Mouse (Mus musculus) testis, adult 10 weeks (tissue): Measurements from ENCODE around the gene Gm10999. TPM values are rescaled to one million over a fixed set of nuclear protein-coding genes. Genes with fewer than 3 reads are reported as not detected.

Experiments
- polyA plus RNA-seq: library from polyadenylated mRNA; stranded (reverse); fragments of 350-450 nt; fragmentation: Illumina TruSeq; extraction: RNeasy Lipid Tissue Mini Kit (QIAGEN cat#74804); gene quantifications from one replicate; pipeline ENCODE4 v1.2.3, GENCODE M21; 2014; ENCODE audit warnings: low read depth, low replicate concordance

Gm10999 gene
- not detected for polyA plus RNA-seq

DNA sequence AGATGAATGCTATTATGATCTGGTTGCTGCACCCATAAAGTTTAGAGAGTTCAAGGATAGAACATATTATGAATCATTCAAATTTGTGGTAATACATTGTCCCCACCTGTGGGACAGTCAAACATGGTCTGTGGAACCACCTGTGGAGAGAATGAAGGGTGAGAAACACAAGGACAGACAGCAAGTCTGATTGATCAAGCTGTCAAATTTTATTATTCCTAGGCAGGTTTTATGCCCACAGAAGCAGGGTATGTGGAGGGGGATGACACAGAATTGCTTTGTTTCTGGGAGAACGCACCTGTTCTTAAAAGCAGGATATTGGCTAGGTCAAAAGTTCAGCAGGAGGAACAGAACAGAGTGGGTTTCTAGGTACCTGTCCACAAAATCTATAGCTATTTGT lies at the start of gene Gm10999:
Gm10999 (minus strand) TSS at position 101 of the 400 bp plus-strand sequence.

Other genes starting within 250 kb of the Gm10999 start
- gene Ccdc7a, start 66.1 kb downstream of the Gm10999 start, polyA plus RNA-seq = 178 TPM
- 978 TPM for gene Ccdc7b, start 64.5 kb downstream of the Gm10999 start, polyA plus RNA-seq
- gene 2610044O15Rik8, start 102.7 kb upstream of the Gm10999 start, polyA plus RNA-seq = 10.8 TPM